Mouse (Mus musculus) cerebellum, adult 2 months (tissue): ENCODE data around the gene Hspa8.
"Not testable (repeated sequence)": the region's sequence is repeated elsewhere in the genome, so short reads cannot be mapped to it uniquely, and the experiment has no call there.

Experiments used
- CTCF ChIP-seq: fragments of 200-500 bp; IDR thresholded peaks from 2 replicates; pipeline ENCODE4 v1.5.1; 2011; ENCODE audit warnings: low read depth, mild to moderate bottlenecking, control low read depth, low read length, moderate library complexity, borderline replicate concordance; ENCODE audit not compliant: insufficient read depth
- POLR2A ChIP-seq: fragments of 200-500 bp; IDR thresholded peaks from 2 replicates; pipeline ENCODE4 v1.6.1; 2011; ENCODE audit warnings: low read length, control low read depth, borderline replicate concordance; ENCODE audit not compliant: insufficient read depth

DNA sequence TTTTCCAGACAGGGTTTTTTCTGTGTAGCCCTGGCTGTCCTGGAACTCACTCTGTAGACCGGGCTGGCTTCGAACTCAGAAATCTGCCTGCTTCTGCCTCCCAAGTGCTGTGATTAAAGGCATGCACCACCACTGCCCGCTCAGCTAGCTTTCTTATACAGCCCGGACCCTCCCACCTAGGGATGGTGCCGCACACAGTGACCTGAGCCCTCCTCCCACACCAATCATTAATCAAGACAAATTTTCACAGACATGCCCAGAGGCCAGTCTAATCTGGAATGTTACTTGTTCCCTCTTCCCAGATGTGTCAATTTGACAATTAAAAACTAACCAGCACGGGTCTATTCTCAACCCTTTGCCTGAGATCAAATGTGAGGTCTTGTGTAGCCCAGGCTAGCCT lies 27.6 kb upstream of the Hspa8 start:
- TF ChIP-seq CTCF, POLR2A: not testable (repeated sequence)
